Mouse (Mus musculus) limb, embryonic 14.5 days (tissue): ENCODE measurements around the gene Dip2b. TPM values are rescaled to one million over a fixed set of nuclear protein-coding genes. Genes with fewer than 3 reads are reported as not detected.

Experiments
- ATAC-seq: fragments of 200-750 bp; cut with Nextera tagmentation; 2 replicates; pipeline ENCODE4 v1.8.0; 2017; ENCODE audit warnings: low read depth, moderate number of reproducible peaks, moderate TSS enrichment; ENCODE audit not compliant: low FRiP score
- DNase-seq: peaks from one replicate; pipeline ENCODE4 v3.0.0-alpha.2; 2015; ENCODE audit warnings: low spot score
- H3K27ac ChIP-seq: fragments of 300-500 bp; sonication (generic); replicated peaks from 2 replicates; pipeline ENCODE4 v1.5.1; 2014; ENCODE audit warnings: low read depth, mild to moderate bottlenecking, low read length, moderate library complexity, mixed read lengths
- H3K27me3 ChIP-seq: fragments of 300-500 bp; sonication (generic); 2 replicates; pipeline ENCODE4 v1.6.1; 2014; ENCODE audit warnings: low read length, mixed read lengths; ENCODE audit not compliant: control insufficient read depth, insufficient read depth
- H3K36me3 ChIP-seq: fragments of 300-500 bp; sonication (generic); 2 replicates; pipeline ENCODE4 v1.6.1; 2014; ENCODE audit warnings: mild to moderate bottlenecking, low read length, moderate library complexity, mixed read lengths; ENCODE audit not compliant: control insufficient read depth, insufficient read depth
- H3K4me1 ChIP-seq: fragments of 300-500 bp; sonication (generic); 2 replicates; pipeline ENCODE4 v1.6.1; 2014; ENCODE audit warnings: antibody characterized with exemption, low read length, mixed read lengths; ENCODE audit not compliant: control insufficient read depth, insufficient read depth
- H3K4me2 ChIP-seq: fragments of 300-500 bp; sonication (generic); replicated peaks from 2 replicates; pipeline ENCODE4 v1.6.1; 2014; ENCODE audit warnings: low read depth, mild to moderate bottlenecking, low read length, moderate library complexity; ENCODE audit not compliant: severe bottlenecking
- H3K4me3 ChIP-seq: fragments of 300-500 bp; sonication (generic); replicated peaks from 2 replicates; pipeline ENCODE4 v1.5.1; 2014; ENCODE audit warnings: low read length
- H3K9ac ChIP-seq: fragments of 300-500 bp; sonication (generic); 2 replicates; pipeline ENCODE4 v1.6.1; 2014; ENCODE audit warnings: mild to moderate bottlenecking, low read depth, low read length, moderate library complexity; ENCODE audit not compliant: severe bottlenecking
- H3K9me3 ChIP-seq: fragments of 300-500 bp; sonication (generic); 2 replicates; pipeline ENCODE4 v1.6.1; 2016; ENCODE audit warnings: low read length; ENCODE audit not compliant: control insufficient read depth
- POLR2A ChIP-seq: fragments of 200-500 bp; IDR thresholded peaks from 2 replicates; pipeline ENCODE4 v1.8.0; 2012; ENCODE audit warnings: inconsistent platforms, mild to moderate bottlenecking, moderate library complexity, borderline replicate concordance; ENCODE audit not compliant: insufficient read depth, insufficient read length; ENCODE audit errors: extremely low read depth
- WGBS: fragments of 180-500 bp; shearing (Covaris S2); extraction: QIAGEN DNeasy Blood & Tissue Kit; methylation state at CpG from one replicate; pipeline ENCODE4 v1.1.7; 2014; 5-methylcytosine and 5-hydroxymethylcytosine counted together
- polyA plus RNA-seq, 2 experiments: library from polyadenylated mRNA; depleted of rRNA in 1 of 2; stranded (reverse) in 1 of 2; unstranded in 1 of 2; fragments of >200 nt; fragmentation: Nextera tagmentation in 1 of 2; extraction: Ambion mirVana in 1 of 2; gene quantifications; 2 replicates each; pipeline versions ENCODE4 v1.2.1 to v1.2.3; 2012 to 2014

The Dip2b gene
- polyA plus RNA-seq, 2 experiments: 13.0 to 15.0 TPM

DNA sequence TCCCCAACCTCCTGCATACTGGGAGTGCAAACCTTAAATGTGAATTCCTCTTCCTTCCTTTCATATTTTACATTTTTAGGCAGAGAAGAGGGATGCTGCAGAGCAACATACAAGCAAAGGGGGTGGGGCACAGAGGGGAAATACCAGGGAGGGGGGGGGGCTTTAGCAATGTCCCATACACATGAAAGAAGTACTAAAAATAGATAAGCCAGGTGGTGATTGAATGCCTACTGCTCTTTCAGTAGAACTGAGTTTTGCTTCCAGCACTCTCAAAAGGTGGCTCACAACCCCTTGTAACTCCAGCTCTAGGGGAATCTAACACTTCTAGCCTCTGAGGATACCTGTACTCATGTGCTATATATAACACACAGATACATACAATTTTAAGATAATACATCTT, 32.3 kb upstream of the Dip2b start:
- Histone ChIP-seq H3K4me3 (no peak overlapping the region), H3K27me3 (no peaks in the 10 kb centered on the region)
- TF ChIP-seq POLR2A: no peak

DNA sequence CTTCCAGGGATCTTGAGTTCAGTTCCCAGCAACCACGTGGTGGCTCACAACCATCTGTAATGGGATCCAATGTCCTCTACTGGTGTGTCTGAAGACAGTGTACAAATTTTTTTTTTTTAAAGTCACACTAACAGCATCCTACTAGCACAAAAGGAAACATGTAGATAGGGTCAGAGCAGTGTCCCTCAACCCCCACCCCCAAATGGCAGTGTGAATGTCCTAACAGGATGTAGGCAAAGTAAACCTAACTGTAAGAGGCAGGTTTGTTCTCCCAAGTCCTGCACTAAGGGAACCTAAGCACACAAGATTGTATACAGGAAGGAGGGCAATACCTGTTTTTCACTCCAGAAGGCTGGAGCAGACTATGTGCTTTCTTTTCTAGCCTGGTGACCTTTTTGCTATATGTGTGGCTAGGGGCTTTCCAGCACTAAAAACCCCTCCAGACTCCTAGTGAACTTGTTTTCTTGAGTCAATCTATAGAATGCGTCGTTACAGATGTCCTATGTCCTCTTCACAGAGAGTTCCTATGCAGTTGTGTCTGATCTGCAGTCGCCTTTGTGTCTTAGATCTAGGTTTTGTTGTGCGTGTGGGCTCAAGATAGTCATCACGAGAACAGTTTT, 20.1 kb upstream of the Dip2b start:
- no peak overlapping the region for H3K4me2 ChIP-seq
- DNase-seq: no peak
- H3K27ac ChIP-seq: no peak overlapping the region
- H3K4me1 ChIP-seq: no peaks in the 10 kb centered on the region
- ATAC-seq: no peak
- no peak overlapping the region for H3K4me3 ChIP-seq
- H3K27me3 ChIP-seq: no peaks in the 10 kb centered on the region
- 75% methylated on average over 6 of the region's 6 CpGs for WGBS
- H3K9ac ChIP-seq: no peak overlapping the region
- TF ChIP-seq POLR2A: no peak
- H3K9me3 ChIP-seq: no peaks in the 10 kb centered on the region
- H3K36me3 ChIP-seq: peaks cover 10% of the 10 kb centered on the region; the same call in 1 of the 2 replicates

More for the DNA sequence above, 32.3 kb upstream of the Dip2b start:
- peaks cover 87% of the 10 kb centered on the region for H3K36me3 ChIP-seq
- DNase-seq: no peak
- no peak overlapping the region for H3K4me2 ChIP-seq
- H3K4me1 ChIP-seq: no peaks in the 10 kb centered on the region
- H3K27ac ChIP-seq: no peak overlapping the region
- H3K9me3 ChIP-seq: no peaks in the 10 kb centered on the region
- H3K9ac ChIP-seq: no peak overlapping the region
- no peak for ATAC-seq

DNA sequence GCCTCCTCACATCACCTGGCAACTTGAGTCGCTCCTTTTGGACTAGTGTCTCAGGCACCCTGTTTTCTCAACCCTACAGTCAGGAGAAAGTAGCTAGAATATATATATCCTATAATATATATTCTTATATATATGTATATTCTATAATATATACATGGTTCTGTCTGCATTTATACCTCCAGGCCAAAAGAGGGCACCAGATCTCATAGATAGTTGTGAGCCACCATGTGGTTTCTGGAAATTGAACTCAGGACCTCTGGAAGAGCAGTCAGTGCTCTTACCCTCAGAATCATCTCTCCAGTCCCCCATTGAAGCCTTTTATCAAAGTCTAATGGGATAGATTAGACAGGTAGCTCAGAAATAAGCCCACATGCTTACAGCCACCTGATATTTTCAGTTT, 17.3 kb upstream of the Dip2b start:
- no peak overlapping the region for H3K9ac ChIP-seq
- H3K4me1 ChIP-seq: no peaks in the 10 kb centered on the region
- WGBS: 75% methylated on average over 1 of the region's 1 CpGs
- H3K36me3 ChIP-seq: 0 out of 2 replicates have a peak, but pooled peaks cover 4% of the 10 kb centered on the region
- DNase-seq (no peak), ATAC-seq (no peak)
- no peak for TF ChIP-seq POLR2A
- no peak overlapping the region for H3K4me3 ChIP-seq
- H3K27ac ChIP-seq: no peak overlapping the region
- H3K9me3 ChIP-seq: no peaks in the 10 kb centered on the region
- no peaks in the 10 kb centered on the region for H3K27me3 ChIP-seq
- no peak overlapping the region for H3K4me2 ChIP-seq

DNA sequence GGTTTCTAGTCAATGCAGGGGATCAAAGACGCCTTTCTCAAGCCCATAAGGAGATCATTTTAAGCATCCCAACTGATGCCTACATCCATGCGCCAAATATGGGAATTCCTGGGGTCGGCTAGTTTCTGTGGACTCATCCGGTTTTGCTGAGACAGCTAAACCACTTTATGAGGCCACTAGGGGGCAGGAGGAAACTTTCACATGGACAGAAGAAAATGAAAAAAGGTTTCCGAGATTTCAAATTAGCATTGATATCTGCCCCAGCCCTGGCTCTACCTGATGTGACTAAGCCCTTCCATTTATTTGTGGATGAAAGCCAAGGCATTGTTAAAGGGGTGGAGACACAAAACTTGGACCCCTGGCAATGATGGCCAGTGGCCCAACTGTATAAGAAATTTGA, 15.5 kb upstream of the Dip2b start:
- no peak overlapping the region for H3K27ac ChIP-seq
- ATAC-seq (no peak), DNase-seq (peak; percentile 58)
- no peak overlapping the region for H3K4me2 ChIP-seq
- H3K27me3 ChIP-seq: no peaks in the 10 kb centered on the region
- TF ChIP-seq POLR2A: no peak
- no peaks in the 10 kb centered on the region for H3K36me3 ChIP-seq
- WGBS: 25% methylated on average over 5 of the region's 5 CpGs
- H3K9me3 ChIP-seq: no peaks in the 10 kb centered on the region
- H3K9ac ChIP-seq: no peak overlapping the region
- no peak overlapping the region for H3K4me3 ChIP-seq
- H3K4me1 ChIP-seq: no peaks in the 10 kb centered on the region

DNA sequence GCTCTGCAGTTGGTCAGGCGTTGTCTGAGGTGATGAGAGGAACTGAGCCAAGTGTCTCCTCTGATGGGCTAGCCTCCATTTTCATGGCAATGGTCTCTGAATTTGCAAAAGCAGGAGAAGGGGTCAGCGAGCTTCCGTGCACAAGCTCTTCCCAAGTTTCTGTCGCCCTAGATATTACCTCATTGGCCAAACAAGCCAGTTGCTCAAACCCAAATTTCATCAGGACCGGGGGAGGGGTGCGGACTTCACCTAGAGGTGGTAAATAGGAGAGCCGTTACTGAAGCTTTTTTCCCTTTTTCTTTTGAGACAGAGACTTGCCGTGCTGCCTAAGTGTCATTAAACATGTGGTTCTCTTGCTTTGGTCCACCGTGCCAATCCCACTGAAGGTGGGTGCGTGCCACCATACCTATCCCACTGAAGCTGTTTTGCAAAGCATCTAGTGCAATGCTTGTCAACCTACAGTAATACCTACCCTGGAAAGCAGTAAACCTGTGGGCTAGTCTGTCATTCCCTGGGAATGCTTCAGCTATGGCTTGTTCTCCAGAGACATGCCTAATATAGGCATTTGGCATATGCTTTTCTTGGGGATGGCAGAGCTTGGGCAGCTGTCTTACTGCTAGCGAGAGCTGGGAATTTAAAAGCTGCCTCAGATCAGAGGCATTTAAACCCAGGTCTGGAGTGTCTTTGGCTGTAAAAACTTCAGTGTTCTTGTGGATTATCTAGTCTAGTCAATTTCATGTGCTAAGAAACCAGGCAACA, 13.2 kb upstream of the Dip2b start:
- no peaks in the 10 kb centered on the region for H3K9me3 ChIP-seq

More for the DNA sequence above, 13.2 kb upstream of the Dip2b start:
- Histone ChIP-seq H3K27me3 (no peaks in the 10 kb centered on the region), H3K4me2 (no peak overlapping the region), H3K4me1 (no peaks in the 10 kb centered on the region), H3K9ac (no peak overlapping the region), H3K36me3 (no peaks in the 10 kb centered on the region), H3K4me3 (no peak overlapping the region), H3K27ac (no peak overlapping the region)
- DNase-seq: no peak
- 76% methylated on average over 11 of the region's 11 CpGs for WGBS
- no peak for TF ChIP-seq POLR2A
- no peak for ATAC-seq
